Mouse (Mus musculus): ENCODE data around the gene Rexo1. TPM values are rescaled to one million over a fixed set of nuclear protein-coding genes. Genes with fewer than 3 reads are reported as not detected.
"Not testable (repeated sequence)": the region's sequence is repeated elsewhere in the genome, so short reads cannot be mapped to it uniquely, and the experiment has no call there.

Gene Rexo1
- total RNA-seq (2021) = 10 to 100 TPM; 22.4 to 26.2 TPM

GRCm38 (mm10) chr10:80561116-80561944, at the start of gene Rexo1:
Rexo1 (minus strand) TSS chr10:80561560.
- peak; percentile 93 for DNase-seq

- DNase-seq = peak; percentile 71
These were observed 49.7 kb upstream of the Rexo1 start for GRCm38 (mm10) chr10:80611024-80611423.

- no peak for DNase-seq
These were observed 48.9 kb upstream of the Rexo1 start for GRCm38 (mm10) chr10:80610116-80610785.

GRCm38 (mm10) chr10:80609269-80609924, 48.0 kb upstream of the Rexo1 start:
- DNase-seq = no peak

- DNase-seq = no peak
These were observed 47.1 kb upstream of the Rexo1 start for GRCm38 (mm10) chr10:80608435-80608834.

- no peak for DNase-seq
These were observed 45.5 kb upstream of the Rexo1 start for GRCm38 (mm10) chr10:80606737-80607350.

GRCm38 (mm10) chr10:80606306-80606705, 44.9 kb upstream of the Rexo1 start:
- DNase-seq = no peak

GRCm38 (mm10) chr10:80605721-80606120, 44.4 kb upstream of the Rexo1 start, which contains the start of gene Gm49322:
Gm49322 (plus strand) TSS chr10:80606021.
- DNase-seq = not testable (repeated sequence)

- no peak for DNase-seq
These were observed 43.6 kb upstream of the Rexo1 start for GRCm38 (mm10) chr10:80604988-80605387.

GRCm38 (mm10) chr10:80604001-80604509, 42.7 kb upstream of the Rexo1 start:
- DNase-seq = no peak

GRCm38 (mm10) chr10:80603364-80603763, 42.0 kb upstream of the Rexo1 start:
- no peak for DNase-seq

- DNase-seq = peak; percentile 93
These were observed 41.5 kb upstream of the Rexo1 start, which contains the start of the genes Scamp4 and Adat3 for GRCm38 (mm10) chr10:80602698-80603325. Scamp4 (plus strand) TSS chr10:80602872. Adat3 (plus strand) TSS chr10:80602880.

- DNase-seq = no peak
These were observed 35.0 kb upstream of the Rexo1 start for GRCm38 (mm10) chr10:80596318-80596717.

- DNase-seq = peak; percentile 97
These were observed 28.8 kb upstream of the Rexo1 start, which contains the start of gene Abhd17a for GRCm38 (mm10) chr10:80589879-80590854. Abhd17a (minus strand) TSS chr10:80590341.

- DNase-seq = no peak
These were observed 27.9 kb upstream of the Rexo1 start for GRCm38 (mm10) chr10:80589127-80589878.

GRCm38 (mm10) chr10:80587305-80587657, 25.9 kb upstream of the Rexo1 start:
- peak; percentile 60 for DNase-seq

- no peak for DNase-seq
These were observed 25.3 kb upstream of the Rexo1 start for GRCm38 (mm10) chr10:80586407-80587304.

GRCm38 (mm10) chr10:80585581-80585980, 24.2 kb upstream of the Rexo1 start:
- no peak for DNase-seq
